Mouse (Mus musculus) olfactory bulb, adult 2 months (tissue): ENCODE data around the gene Lyrm9.

Source experiments
- CTCF ChIP-seq: fragments of 200-500 bp; IDR thresholded peaks from 2 replicates; pipeline ENCODE4 v1.5.1; 2012; ENCODE audit warnings: low read depth, mild to moderate bottlenecking, low read length, moderate library complexity; ENCODE audit not compliant: insufficient read depth
- POLR2A ChIP-seq: fragments of 200-500 bp; IDR thresholded peaks from 2 replicates; pipeline ENCODE4 v1.6.1; 2012; ENCODE audit warnings: mild to moderate bottlenecking, low read depth, low read length, moderate library complexity; ENCODE audit not compliant: insufficient read depth

DNA sequence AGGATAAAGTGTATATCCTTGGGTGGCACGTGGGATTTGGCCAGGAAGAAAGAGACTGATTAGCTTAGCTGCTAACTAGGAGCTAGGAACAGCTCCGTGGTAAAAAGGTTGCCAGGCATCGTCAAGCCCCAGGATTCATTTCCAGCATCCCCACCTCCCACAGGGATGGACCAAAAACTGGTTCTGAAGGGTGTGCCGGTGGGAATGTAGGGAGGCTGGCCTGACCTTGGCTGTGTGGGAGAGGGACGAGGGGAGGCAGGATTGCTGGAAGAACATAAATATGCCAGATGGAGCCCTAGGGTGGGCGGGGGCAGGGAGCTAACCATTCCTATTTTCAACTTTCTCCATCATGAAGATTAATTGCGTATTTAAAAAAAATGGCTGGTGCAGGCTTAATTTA lies 1.2 kb downstream of the Lyrm9 start:
- no peak for TF ChIP-seq POLR2A
- TF ChIP-seq CTCF = no peak
